Mouse (Mus musculus): ENCODE results near the gene Fmnl2. TPM values are rescaled to one million over a fixed set of nuclear protein-coding genes. Genes with fewer than 3 reads are reported as not detected.

The Fmnl2 gene
- polyA plus RNA-seq, 1 experiment from 2014 or later: 16.8 TPM

DNA sequence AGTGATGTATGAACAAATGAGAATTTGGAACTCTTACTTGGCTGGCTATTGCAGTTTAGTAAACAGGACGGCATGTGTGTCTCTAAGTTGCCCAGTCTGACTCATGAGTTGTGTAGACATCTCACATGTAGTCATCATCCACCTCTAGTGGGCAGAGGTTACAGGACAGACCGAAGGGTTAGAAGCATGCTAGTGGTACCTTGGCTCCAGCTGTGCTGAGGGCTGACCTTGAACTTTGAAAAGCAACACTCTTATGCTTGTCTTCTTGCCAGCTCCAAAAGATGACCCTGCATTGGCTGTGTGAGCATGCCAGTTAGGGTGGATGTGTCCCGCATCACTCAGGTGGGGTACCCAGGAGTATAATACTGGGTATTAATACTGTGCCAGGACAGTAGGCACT, 142.8 kb downstream of the Fmnl2 start:
- H3K36me3 ChIP-seq (ENCODE audit: control insufficient read depth, insufficient read depth, low read length): no peaks in the 10 kb centered on the region
- no peaks in the 10 kb centered on the region for H3K9me3 ChIP-seq (ENCODE audit: control insufficient read depth, low read length)
- H3K4me1 ChIP-seq (ENCODE audit: control insufficient read depth, insufficient read depth, low read length): no peaks in the 10 kb centered on the region
- no peaks in the 10 kb centered on the region for H3K27me3 ChIP-seq (ENCODE audit: control insufficient read depth, insufficient read depth, low read length)
- no peak overlapping the region for H3K4me2 ChIP-seq (ENCODE audit: low read depth, low read length)
- ATAC-seq (ENCODE audit: low read depth): no peak
- H3K27ac ChIP-seq (ENCODE audit: low read depth, low read length): no peak overlapping the region
- WGBS: 95% methylated on average over 3 of the region's 3 CpGs
- no peak overlapping the region for H3K4me3 ChIP-seq (ENCODE audit: low read depth, low read length)
- no peak overlapping the region for H3K9ac ChIP-seq (replicated peaks; ENCODE audit: low read depth, low read length)

DNA sequence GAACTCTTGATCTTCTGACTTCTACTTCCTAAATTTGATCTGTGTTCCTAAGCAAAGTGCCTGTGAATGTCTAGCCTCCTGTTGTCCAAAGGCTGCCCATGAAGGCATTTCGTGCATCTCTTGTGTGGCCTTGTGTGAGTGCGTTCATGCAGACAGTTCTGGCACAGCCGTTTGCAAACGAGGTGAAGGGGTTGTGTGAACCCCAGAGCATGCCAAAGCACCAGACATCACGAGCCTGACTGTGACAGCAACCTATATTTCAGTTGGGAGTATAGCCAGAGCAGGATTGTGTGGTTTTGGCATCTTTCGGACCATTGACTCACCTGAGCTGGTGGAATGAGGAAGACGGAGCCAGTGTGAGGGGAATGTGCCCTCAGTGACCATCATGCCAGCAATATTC, 148.5 kb downstream of the Fmnl2 start:
- ATAC-seq (ENCODE audit: low read depth): no peak
- Histone ChIP-seq H3K27me3 (ENCODE audit: control insufficient read depth, insufficient read depth, low read length) (no peaks in the 10 kb centered on the region), H3K4me3 (ENCODE audit: low read depth, low read length) (no peak overlapping the region), H3K9ac (replicated peaks; ENCODE audit: low read depth, low read length) (no peak overlapping the region), H3K27ac (ENCODE audit: low read depth, low read length) (no peak overlapping the region; the same call in 1 of the 2 replicates), H3K4me1 (ENCODE audit: control insufficient read depth, insufficient read depth, low read length) (peaks cover 14% of the 10 kb centered on the region), H3K9me3 (ENCODE audit: control insufficient read depth, low read length) (no peaks in the 10 kb centered on the region), H3K36me3 (ENCODE audit: control insufficient read depth, insufficient read depth, low read length) (no peaks in the 10 kb centered on the region), H3K4me2 (ENCODE audit: low read depth, low read length) (no peak overlapping the region)
- WGBS: 61% methylated on average over 7 of the region's 7 CpGs

DNA sequence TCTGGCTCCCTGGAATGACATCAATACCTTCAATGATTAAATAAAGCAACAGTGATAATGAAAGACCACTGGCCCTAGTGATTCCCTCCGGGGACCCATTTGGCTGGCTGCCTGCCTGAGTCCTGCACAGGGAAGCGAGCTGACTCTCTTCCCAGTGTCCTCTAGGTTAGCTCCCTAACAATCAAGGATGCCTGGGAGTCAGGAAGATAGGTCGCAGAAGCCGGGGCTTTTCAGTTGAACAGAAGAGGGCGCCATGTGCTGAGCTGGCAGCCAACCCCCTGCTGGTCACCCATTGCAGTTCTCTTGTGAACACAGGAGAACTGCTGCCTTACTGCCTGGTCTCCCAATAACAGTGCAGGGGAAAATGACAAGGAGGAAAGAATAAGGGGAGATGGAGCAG, 149.5 kb downstream of the Fmnl2 start:
- Histone ChIP-seq H3K9ac (replicated peaks; ENCODE audit: low read depth, low read length) (no peak overlapping the region), H3K36me3 (ENCODE audit: control insufficient read depth, insufficient read depth, low read length) (no peaks in the 10 kb centered on the region), H3K4me2 (ENCODE audit: low read depth, low read length) (no peak overlapping the region), H3K9me3 (ENCODE audit: control insufficient read depth, low read length) (no peaks in the 10 kb centered on the region), H3K4me3 (ENCODE audit: low read depth, low read length) (no peak overlapping the region), H3K27ac (ENCODE audit: low read depth, low read length) (no peak overlapping the region), H3K27me3 (ENCODE audit: control insufficient read depth, insufficient read depth, low read length) (no peaks in the 10 kb centered on the region), H3K4me1 (ENCODE audit: control insufficient read depth, insufficient read depth, low read length) (peaks cover 16% of the 10 kb centered on the region)
- ATAC-seq (ENCODE audit: low read depth): peak; percentile 40; the same call in 1 of the 2 replicates
- WGBS: 4% methylated on average over 5 of the region's 5 CpGs

DNA sequence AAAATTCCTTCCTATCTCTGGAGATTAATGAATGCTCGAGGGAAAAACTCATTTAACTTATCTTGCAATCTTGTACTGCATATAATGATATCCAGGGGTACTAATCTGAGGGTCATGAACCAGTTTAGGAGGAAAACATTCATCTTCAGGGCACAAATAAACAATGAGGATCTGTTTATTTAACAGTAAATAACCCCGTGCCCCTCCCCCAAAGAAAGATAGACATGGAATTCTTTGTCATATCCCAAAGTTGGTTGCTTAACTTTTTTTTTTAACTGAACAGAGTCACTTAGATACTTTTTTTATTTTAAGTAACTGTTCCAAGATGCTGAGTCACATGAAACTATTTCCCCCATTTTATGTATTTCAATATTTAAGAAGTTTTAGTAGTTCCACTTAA, 155.4 kb downstream of the Fmnl2 start:
- Histone ChIP-seq H3K4me3 (ENCODE audit: low read depth, low read length) (no peak overlapping the region), H3K36me3 (ENCODE audit: control insufficient read depth, insufficient read depth, low read length) (no peaks in the 10 kb centered on the region), H3K4me2 (ENCODE audit: low read depth, low read length) (no peak overlapping the region), H3K27me3 (ENCODE audit: control insufficient read depth, insufficient read depth, low read length) (no peaks in the 10 kb centered on the region), H3K4me1 (ENCODE audit: control insufficient read depth, insufficient read depth, low read length) (peaks cover 9% of the 10 kb centered on the region), H3K9ac (replicated peaks; ENCODE audit: low read depth, low read length) (no peak overlapping the region), H3K9me3 (ENCODE audit: control insufficient read depth, low read length) (no peaks in the 10 kb centered on the region), H3K27ac (ENCODE audit: low read depth, low read length) (no peak overlapping the region)
- 77% methylated on average over 2 of the region's 2 CpGs for WGBS
- no peak for ATAC-seq (ENCODE audit: low read depth)

DNA sequence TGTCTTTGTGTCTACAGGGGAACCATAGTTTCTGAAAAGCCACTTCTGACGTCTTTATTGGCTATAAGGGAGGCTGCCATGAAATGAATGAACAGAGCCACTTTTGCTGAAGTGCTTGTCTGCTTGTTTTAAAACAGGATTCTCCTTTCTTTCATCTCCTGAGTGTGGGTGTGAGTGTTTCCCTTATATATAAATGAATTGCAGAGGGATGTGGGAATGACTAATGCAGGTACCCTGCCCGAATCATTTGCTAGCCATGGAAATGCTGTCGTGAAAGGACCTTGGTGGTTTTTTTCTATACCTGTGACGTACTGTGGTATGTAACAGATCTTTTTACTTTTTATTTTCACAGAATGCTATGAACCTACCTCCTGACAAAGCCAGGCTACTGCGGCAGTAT, 156.8 kb downstream of the Fmnl2 start:
- Histone ChIP-seq H3K36me3 (ENCODE audit: control insufficient read depth, insufficient read depth, low read length) (no peaks in the 10 kb centered on the region), H3K27me3 (ENCODE audit: control insufficient read depth, insufficient read depth, low read length) (no peaks in the 10 kb centered on the region), H3K4me1 (ENCODE audit: control insufficient read depth, insufficient read depth, low read length) (peaks cover 7% of the 10 kb centered on the region), H3K4me3 (ENCODE audit: low read depth, low read length) (no peak overlapping the region), H3K4me2 (ENCODE audit: low read depth, low read length) (no peak overlapping the region), H3K27ac (ENCODE audit: low read depth, low read length) (no peak overlapping the region), H3K9ac (replicated peaks; ENCODE audit: low read depth, low read length) (no peak overlapping the region), H3K9me3 (ENCODE audit: control insufficient read depth, low read length) (no peaks in the 10 kb centered on the region)
- no peak for ATAC-seq (ENCODE audit: low read depth)
- 75% methylated on average over 5 of the region's 5 CpGs for WGBS

DNA sequence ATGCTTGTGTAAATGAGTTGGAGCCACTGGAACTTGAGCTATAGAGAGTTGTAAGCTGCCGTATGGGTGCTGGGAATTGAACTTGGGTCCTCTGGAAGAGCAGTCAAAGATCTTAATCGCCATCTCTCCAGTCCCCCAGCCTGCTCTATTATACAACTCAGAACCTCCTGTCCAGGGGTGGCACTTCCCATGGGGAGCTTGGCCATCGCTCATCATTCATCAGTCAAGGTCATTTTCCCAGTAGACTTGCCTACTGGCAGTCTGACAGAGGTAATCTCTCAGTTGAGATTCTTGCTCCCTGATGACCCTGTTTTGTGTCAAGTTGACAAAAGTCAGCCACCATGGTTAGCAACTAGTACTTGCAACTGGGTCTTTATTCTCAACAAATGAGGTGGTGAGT, 165.3 kb downstream of the Fmnl2 start:
- H3K9me3 ChIP-seq (ENCODE audit: control insufficient read depth, low read length): no peaks in the 10 kb centered on the region
- no peak overlapping the region for H3K9ac ChIP-seq (replicated peaks; ENCODE audit: low read depth, low read length)
- H3K4me1 ChIP-seq (ENCODE audit: control insufficient read depth, insufficient read depth, low read length): no peaks in the 10 kb centered on the region
- no peak overlapping the region for H3K4me2 ChIP-seq (ENCODE audit: low read depth, low read length)
- H3K4me3 ChIP-seq (ENCODE audit: low read depth, low read length): no peak overlapping the region
- no peak for ATAC-seq (ENCODE audit: low read depth)
- WGBS: 100% methylated on average over 3 of the region's 3 CpGs
- no peaks in the 10 kb centered on the region for H3K27me3 ChIP-seq (ENCODE audit: control insufficient read depth, insufficient read depth, low read length)
- no peak overlapping the region for H3K27ac ChIP-seq (ENCODE audit: low read depth, low read length)
- H3K36me3 ChIP-seq (ENCODE audit: control insufficient read depth, insufficient read depth, low read length): no peaks in the 10 kb centered on the region

DNA sequence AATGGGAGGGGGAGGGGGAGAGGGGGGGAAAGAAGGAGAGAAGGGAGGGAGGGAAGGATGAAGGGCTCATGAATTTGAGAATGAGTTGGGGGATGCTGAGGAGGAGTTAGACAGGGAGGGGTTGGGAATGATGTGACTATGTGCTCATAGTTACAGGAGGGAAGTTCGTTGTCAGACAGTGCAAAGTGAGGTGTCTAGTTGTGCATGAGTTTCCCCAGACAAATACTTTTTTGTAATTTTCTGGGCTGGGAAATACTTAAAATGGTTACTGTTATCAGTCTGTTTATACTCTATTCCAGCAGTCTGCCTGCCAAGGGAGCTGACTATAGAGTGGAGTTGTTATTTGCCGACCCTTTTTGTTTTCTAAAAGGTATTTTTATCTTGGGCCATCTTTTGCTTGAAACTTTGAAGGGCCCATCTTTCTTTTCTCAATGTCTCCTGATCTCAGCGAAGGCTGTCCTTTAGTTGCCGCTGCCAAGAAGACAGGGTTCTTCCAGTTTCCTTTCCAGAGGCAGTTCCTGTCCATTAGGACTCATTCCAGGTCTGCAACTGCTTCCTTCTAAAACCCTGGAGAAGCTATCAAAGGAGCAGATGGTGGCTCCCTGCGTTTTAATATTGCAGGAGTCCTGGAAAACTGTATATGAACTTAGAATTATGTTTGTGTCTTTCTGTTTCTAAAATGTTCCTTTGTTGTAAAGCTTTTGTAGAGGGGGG, 168.6 kb downstream of the Fmnl2 start:
- no peak for ATAC-seq (ENCODE audit: low read depth)
- 79% methylated on average over 5 of the region's 5 CpGs for WGBS
- Histone ChIP-seq H3K9ac (replicated peaks; ENCODE audit: low read depth, low read length) (no peak overlapping the region), H3K4me3 (ENCODE audit: low read depth, low read length) (no peak overlapping the region), H3K9me3 (ENCODE audit: control insufficient read depth, low read length) (no peaks in the 10 kb centered on the region), H3K27ac (ENCODE audit: low read depth, low read length) (no peak overlapping the region), H3K27me3 (ENCODE audit: control insufficient read depth, insufficient read depth, low read length) (no peaks in the 10 kb centered on the region), H3K4me1 (ENCODE audit: control insufficient read depth, insufficient read depth, low read length) (no peaks in the 10 kb centered on the region), H3K4me2 (ENCODE audit: low read depth, low read length) (no peak overlapping the region), H3K36me3 (ENCODE audit: control insufficient read depth, insufficient read depth, low read length) (no peaks in the 10 kb centered on the region)

DNA sequence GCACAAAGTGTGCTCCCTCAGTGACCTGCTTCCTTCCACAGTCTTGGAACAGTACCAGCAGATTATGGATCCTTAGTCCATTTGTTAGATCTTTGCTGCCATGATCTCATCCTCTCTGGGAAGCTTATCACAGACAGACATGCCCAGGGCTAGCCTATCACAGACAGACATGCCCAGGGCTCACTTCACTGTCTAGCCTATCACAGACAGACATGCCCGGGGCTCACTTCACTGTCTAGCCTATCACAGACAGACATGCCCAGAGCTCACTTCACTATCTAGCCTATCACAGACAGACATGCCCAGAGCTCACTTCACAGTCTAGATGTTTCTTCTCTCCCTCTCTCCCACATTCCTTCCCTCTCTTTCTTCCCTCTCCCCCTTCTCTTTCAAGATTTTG, 171.2 kb downstream of the Fmnl2 start:
- no peaks in the 10 kb centered on the region for H3K9me3 ChIP-seq (ENCODE audit: control insufficient read depth, low read length)
- H3K27ac ChIP-seq (ENCODE audit: low read depth, low read length): no peak overlapping the region
- no peak overlapping the region for H3K4me3 ChIP-seq (ENCODE audit: low read depth, low read length)
- H3K4me2 ChIP-seq (ENCODE audit: low read depth, low read length): no peak overlapping the region
- no peaks in the 10 kb centered on the region for H3K27me3 ChIP-seq (ENCODE audit: control insufficient read depth, insufficient read depth, low read length)
- H3K36me3 ChIP-seq (ENCODE audit: control insufficient read depth, insufficient read depth, low read length): no peaks in the 10 kb centered on the region
- WGBS: 83% methylated on average over 1 of the region's 1 CpGs
- no peak for ATAC-seq (ENCODE audit: low read depth)
- no peak overlapping the region for H3K9ac ChIP-seq (replicated peaks; ENCODE audit: low read depth, low read length)
- no peaks in the 10 kb centered on the region for H3K4me1 ChIP-seq (ENCODE audit: control insufficient read depth, insufficient read depth, low read length)

DNA sequence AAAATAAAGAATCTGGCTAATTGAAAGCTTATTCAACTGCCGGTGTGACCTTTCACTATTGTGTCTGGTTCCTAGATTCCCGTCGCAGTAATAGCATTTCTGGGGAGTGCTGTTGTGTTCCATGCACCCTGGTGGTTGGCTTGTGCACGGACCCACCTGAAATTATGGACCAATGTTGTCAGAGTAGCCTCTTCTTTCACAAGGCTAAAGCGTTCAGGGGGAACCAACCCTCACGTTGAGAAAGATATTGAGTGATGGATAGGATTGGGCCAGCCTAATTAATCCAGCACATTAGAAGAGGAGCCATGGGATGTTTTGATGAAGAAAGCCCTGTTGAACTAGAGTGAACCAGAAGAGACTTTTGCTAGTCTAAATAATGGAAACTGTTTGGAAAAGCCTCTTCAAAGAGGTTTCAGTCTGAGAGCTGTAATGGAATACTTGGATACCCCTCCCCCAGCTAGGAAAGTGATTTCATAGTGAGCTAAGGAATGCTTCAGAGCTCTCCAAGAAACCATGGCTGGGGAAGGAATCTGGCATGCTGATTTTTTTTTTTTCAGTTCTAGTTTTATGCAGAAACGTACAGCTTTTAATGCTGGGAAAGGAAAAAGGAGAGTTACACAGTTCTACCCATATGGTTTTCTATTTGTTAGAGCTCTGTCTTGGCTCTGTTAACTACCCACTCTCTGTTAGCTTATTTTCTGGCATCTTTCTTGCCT, 172.2 kb downstream of the Fmnl2 start:
- WGBS: 63% methylated on average over 7 of the region's 7 CpGs
- no peak overlapping the region for H3K9ac ChIP-seq (replicated peaks; ENCODE audit: low read depth, low read length)
- H3K27me3 ChIP-seq (ENCODE audit: control insufficient read depth, insufficient read depth, low read length): no peaks in the 10 kb centered on the region
- no peak for ATAC-seq (ENCODE audit: low read depth)
- H3K4me3 ChIP-seq (ENCODE audit: low read depth, low read length): no peak overlapping the region
- no peaks in the 10 kb centered on the region for H3K4me1 ChIP-seq (ENCODE audit: control insufficient read depth, insufficient read depth, low read length)
- H3K9me3 ChIP-seq (ENCODE audit: control insufficient read depth, low read length): no peaks in the 10 kb centered on the region
- no peak overlapping the region for H3K4me2 ChIP-seq (ENCODE audit: low read depth, low read length)
- no peak overlapping the region for H3K27ac ChIP-seq (ENCODE audit: low read depth, low read length)
- no peaks in the 10 kb centered on the region for H3K36me3 ChIP-seq (ENCODE audit: control insufficient read depth, insufficient read depth, low read length)
